Mouse (Mus musculus): ENCODE results near the gene Trpd52l3. TPM values are rescaled to one million over a fixed set of nuclear protein-coding genes. Genes with fewer than 3 reads are reported as not detected.
"Not testable (repeated sequence)": the region's sequence is repeated elsewhere in the genome, so short reads cannot be mapped to it uniquely, and the experiment has no call there.

Gene Trpd52l3
- polyA plus RNA-seq, 1 experiment from 2014 or later: not detected

- no peaks in the 10 kb centered on the region for H3K79me2 ChIP-seq (ENCODE audit: inconsistent target)
- 93% methylated on average over 3 of the region's 3 CpGs for WGBS (ENCODE audit: missing documents)
- H3K4me3 ChIP-seq (ENCODE audit: inconsistent target): no peak overlapping the region
- H3K36me3 ChIP-seq (ENCODE audit: inconsistent target): no peaks in the 10 kb centered on the region
- H3K27ac ChIP-seq: no peak overlapping the region
Measured at GRCm38 (mm10) chr19:30006371-30006770, 2.8 kb downstream of the Trpd52l3 start.

DNA sequence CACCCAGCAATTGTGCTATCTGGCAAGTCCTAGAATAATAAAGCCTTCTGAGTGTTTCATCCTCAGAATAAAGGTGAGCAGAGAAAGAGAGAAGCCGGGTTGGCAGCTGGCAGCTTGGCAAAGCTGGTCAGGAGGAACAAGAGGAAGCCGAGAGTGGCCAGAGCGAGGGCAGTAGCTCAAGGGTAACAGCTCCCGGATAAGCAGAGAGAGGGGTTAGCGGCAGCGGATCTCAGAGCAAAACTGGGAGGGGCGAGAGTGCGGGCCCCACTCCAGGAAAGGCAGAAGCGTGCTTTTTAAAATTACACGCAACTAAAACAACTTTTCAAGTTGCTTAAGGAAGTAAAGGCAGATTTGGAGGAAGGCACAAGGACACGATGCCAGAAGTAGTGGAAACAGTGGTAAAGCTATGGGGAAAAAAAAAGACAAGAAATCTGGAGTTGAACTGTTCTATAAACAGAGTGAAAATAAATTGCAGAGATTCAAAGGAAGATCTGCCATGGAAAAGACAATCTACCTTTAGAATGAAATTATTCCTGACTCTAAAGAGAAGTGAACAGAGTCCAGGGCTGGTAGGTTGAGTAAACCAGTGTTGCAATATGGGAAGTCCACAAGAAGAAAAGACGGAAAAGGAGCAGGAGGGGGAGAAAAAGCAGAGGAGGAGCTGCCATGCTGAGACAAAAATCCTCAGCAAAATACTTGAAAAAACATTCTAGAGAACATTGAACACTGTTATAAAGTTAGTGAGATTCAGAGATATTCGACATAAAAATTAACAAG is 7.1 kb downstream of the Trpd52l3 start:
- WGBS (ENCODE audit: missing documents): 39% methylated on average over 13 of the region's 13 CpGs
- Histone ChIP-seq H3K4me3 (ENCODE audit: inconsistent target) (no peak overlapping the region), H3K27ac (no peak overlapping the region), H3K79me2 (ENCODE audit: inconsistent target) (no peaks in the 10 kb centered on the region), H3K36me3 (ENCODE audit: inconsistent target) (no peaks in the 10 kb centered on the region)

DNA sequence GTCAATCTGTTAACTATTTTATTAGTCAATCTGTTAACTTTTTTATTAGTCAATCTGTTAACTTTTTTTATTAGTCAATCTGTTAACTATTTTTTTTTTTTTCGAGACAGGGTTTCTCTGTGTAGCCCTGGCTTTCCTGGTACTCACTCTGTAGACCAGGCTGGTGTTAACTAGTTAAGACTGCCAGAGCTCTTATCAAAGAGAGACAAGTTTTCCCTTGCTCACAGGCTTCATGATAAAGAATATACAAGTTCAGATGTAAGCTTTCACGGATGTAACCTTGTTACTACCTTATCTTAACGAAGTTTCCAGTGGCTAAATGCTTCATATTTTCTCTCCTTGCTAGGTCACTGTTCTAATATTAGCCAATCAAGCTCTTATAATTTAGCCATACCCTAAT is 10.7 kb downstream of the Trpd52l3 start:
- Histone ChIP-seq H3K27ac (no peak overlapping the region), H3K79me2 (ENCODE audit: inconsistent target) (no peaks in the 10 kb centered on the region), H3K4me3 (ENCODE audit: inconsistent target) (no peak overlapping the region), H3K36me3 (ENCODE audit: inconsistent target) (no peaks in the 10 kb centered on the region)
- WGBS (ENCODE audit: missing documents): 89% methylated on average over 3 of the region's 3 CpGs

DNA sequence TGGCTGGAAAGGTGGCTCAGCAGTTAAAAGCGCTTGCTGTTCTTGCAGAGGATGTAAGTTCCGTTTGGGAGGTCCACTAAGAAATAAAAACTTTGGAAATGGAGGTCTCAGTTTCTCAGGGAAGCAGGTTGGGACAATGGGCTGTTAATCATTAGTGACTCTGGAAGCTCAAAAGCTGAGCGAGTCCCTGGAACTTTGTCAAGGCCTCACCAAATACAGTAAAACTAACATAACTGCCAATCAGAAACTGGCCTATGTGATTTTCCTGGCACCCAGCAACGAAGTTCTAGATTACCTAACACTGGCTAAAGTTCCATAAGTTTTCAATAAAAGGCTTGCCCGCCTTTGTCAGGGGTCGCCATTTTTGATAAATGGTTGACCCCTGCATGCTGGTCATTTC is 12.6 kb downstream of the Trpd52l3 start:
- 92% methylated on average over 6 of the region's 6 CpGs for WGBS (ENCODE audit: missing documents)
- Histone ChIP-seq H3K36me3 (ENCODE audit: inconsistent target) (no peaks in the 10 kb centered on the region), H3K79me2 (ENCODE audit: inconsistent target) (no peaks in the 10 kb centered on the region), H3K27ac (no peak overlapping the region), H3K4me3 (ENCODE audit: inconsistent target) (no peak overlapping the region)

DNA sequence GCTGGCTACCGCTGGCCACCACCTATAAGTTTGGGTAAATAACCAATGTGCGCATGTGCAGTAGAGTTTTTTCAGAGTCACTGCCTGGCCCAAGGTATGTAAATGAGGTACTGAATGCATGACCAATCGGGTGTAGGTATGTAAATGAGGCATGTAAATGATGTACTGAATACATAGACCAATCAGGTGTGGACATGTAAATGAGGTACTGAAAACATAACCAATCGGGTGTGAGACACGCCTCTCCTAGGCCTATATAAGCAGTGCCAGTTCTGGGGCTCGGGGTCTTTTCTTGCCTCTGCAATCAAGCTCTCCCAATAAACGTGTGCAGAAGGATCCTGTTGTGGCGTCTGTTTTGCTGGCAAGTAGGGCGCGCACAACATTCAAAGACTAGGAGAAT is 19.8 kb downstream of the Trpd52l3 start:
- H3K27ac ChIP-seq; H3K36me3 ChIP-seq (ENCODE audit: inconsistent target); H3K79me2 ChIP-seq (ENCODE audit: inconsistent target); H3K4me3 ChIP-seq (ENCODE audit: inconsistent target): not testable (repeated sequence)
- 98% methylated on average over 10 of the region's 10 CpGs for WGBS (ENCODE audit: missing documents)

DNA sequence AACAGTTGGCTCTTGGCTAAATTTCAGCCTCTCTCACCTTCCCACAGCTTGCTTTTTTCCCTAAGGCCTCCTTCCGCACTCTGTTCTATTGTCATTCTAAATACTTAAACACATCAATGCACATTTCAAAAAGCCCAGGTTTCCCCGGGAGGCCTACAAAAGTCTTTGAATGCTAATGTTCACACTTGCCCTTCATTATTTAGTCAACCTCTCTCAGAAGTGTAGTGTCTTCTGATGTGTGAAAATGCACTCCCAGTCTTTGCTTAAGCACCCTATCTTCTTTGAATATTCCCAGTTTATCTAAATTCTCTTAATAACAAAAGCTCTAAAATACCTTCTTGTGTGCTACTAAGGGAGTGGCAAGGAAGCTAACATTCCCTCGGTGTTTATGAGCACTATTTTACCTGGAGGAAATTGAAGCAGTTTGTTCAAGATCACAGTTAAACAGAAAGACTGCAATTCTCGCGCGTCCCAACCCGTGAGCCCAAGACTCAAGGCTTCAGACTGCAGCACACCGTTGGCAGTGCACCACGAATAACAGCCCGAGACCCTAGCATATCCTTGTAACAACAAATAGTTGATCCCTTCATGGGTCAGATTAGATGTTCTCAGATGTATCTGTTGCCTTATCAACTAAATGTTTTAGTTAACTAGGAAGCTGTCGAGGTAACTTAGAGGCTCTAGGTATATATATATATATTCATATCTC is 25.6 kb downstream of the Trpd52l3 start:
- Histone ChIP-seq H3K79me2 (ENCODE audit: inconsistent target) (peaks cover 33% of the 10 kb centered on the region), H3K4me3 (ENCODE audit: inconsistent target) (no peak overlapping the region), H3K27ac (no peak overlapping the region), H3K36me3 (ENCODE audit: inconsistent target) (no peaks in the 10 kb centered on the region)
- WGBS (ENCODE audit: missing documents): 89% methylated on average over 11 of the region's 11 CpGs

GRCm38 (mm10) chr19:30029894-30030635 is 26.5 kb downstream of the Trpd52l3 start, which contains the start of gene Uhrf2:
Gene Uhrf2 (plus strand): TSS chr19:30030513.
- WGBS (ENCODE audit: missing documents): 8% methylated on average over 72 of the region's 74 CpGs
- Histone ChIP-seq H3K27ac (peak within 1 kb of the TSS; percentile 76), H3K4me3 (ENCODE audit: inconsistent target) (peak within 1 kb of the TSS; percentile 77), H3K79me2 (ENCODE audit: inconsistent target) (peaks cover 42% of the 10 kb centered on the region), H3K36me3 (ENCODE audit: inconsistent target) (no peaks in the 10 kb centered on the region)

DNA sequence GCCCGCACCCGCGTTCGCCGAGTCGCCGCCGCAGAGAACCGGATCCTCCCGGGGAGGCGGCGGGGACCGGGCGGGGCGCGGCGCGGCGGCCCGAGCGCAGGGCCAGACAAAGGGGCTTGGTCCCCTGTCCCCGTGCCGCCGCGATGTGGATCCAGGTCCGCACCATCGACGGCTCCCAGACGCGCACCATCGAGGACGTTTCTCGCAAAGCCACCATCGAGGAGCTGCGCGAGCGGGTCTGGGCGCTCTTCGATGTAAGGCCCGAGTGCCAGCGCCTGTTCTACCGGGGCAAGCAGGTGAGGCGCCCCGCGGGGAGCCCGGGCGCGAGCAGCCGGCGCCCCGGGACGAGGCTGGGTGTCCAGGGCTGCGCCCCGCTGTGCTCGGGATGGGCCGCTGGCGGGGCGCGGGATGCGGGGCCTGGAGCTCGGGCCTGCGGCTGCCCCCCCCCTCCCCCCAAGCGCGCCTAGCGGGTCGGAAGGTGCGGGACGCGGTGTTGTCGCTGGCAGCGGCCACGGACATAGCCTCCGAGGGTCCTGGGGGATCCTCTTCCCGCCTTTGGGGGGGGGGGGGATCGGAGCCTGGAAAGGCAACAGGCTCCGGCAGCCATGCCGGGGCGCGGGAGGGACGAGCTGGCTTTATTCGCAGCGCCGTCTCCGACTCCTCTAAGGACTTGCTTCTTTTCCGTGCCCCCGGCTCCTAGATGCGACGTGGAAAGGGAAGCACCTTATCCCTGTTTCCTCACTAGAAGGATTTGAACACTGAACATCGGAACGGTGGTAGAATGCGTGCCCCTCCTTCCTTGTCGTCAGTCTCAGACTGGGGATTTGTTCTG is 27.3 kb downstream of the Trpd52l3 start:
- Histone ChIP-seq H3K4me3 (ENCODE audit: inconsistent target) (peak overlapping the region; percentile 77), H3K79me2 (ENCODE audit: inconsistent target) (peaks cover 50% of the 10 kb centered on the region), H3K27ac (peak overlapping the region; percentile 76), H3K36me3 (ENCODE audit: inconsistent target) (no peaks in the 10 kb centered on the region)
- under 1% methylated on average over 88 of the region's 92 CpGs for WGBS (ENCODE audit: missing documents)

- peak overlapping the region; percentile 77 for H3K4me3 ChIP-seq (ENCODE audit: inconsistent target)
- H3K79me2 ChIP-seq (ENCODE audit: inconsistent target): peaks cover 56% of the 10 kb centered on the region
- H3K27ac ChIP-seq: peak overlapping the region; percentile 76
- WGBS (ENCODE audit: missing documents): under 1% methylated on average over 7 of the region's 7 CpGs
- H3K36me3 ChIP-seq (ENCODE audit: inconsistent target): no peaks in the 10 kb centered on the region
Measured at GRCm38 (mm10) chr19:30031468-30031931, 27.9 kb downstream of the Trpd52l3 start.

DNA sequence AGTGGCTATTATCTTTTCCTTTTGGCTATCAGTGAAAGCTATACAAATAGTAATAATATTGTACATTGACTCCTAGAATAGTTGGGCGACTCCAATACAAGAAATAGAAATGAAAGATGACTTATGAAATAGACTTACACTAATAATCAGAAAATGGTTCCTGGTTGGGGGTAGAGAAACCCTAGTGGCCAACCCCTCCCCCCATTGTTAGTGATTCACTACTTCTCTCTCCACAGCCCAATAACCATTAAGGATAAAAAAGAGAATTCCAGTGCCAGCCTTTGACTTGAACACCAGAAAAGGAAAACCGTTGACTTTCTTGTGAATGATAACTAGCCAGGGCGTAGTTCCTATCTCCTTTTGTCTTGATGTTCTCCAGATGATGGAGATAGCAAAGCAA is 28.6 kb downstream of the Trpd52l3 start:
- Histone ChIP-seq H3K79me2 (ENCODE audit: inconsistent target) (peaks cover 63% of the 10 kb centered on the region), H3K27ac (peak overlapping the region; percentile 76), H3K36me3 (ENCODE audit: inconsistent target) (no peaks in the 10 kb centered on the region), H3K4me3 (ENCODE audit: inconsistent target) (peak overlapping the region; percentile 77)
- 61% methylated on average over 3 of the region's 3 CpGs for WGBS (ENCODE audit: missing documents)

- Histone ChIP-seq H3K79me2 (ENCODE audit: inconsistent target) (peaks cover 95% of the 10 kb centered on the region), H3K36me3 (ENCODE audit: inconsistent target) (no peaks in the 10 kb centered on the region), H3K27ac (no peak overlapping the region), H3K4me3 (ENCODE audit: inconsistent target) (no peak overlapping the region)
- 76% methylated on average over 2 of the region's 3 CpGs for WGBS (ENCODE audit: missing documents)
Measured at GRCm38 (mm10) chr19:30035361-30035760, 31.8 kb downstream of the Trpd52l3 start.

- 96% methylated on average over 2 of the region's 2 CpGs for WGBS (ENCODE audit: missing documents)
- Histone ChIP-seq H3K79me2 (ENCODE audit: inconsistent target) (peaks cover 100% of the 10 kb centered on the region), H3K27ac (no peak overlapping the region), H3K4me3 (ENCODE audit: inconsistent target) (no peak overlapping the region), H3K36me3 (ENCODE audit: inconsistent target) (peaks cover 48% of the 10 kb centered on the region; the same call in 1 of the 2 replicates)
Measured at GRCm38 (mm10) chr19:30043691-30044090, 40.1 kb downstream of the Trpd52l3 start.

DNA sequence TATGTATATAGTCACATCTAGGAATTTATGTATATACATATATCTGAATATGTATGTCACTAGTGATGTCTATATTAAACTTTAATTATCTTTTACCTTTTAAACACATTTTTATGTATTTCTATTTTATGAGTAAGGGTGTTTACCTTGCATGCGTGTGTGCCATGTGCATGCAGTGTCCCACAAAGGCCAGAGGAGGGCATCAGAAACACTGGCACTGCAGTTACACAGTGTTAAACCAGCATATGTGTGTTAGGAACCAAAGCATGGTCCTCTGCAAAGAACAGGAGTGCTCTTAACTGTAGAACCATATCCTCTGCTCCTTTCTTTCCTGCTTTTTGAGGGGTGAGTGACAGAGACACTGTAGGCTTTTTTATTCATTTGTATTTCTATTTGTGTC is 41.0 kb downstream of the Trpd52l3 start:
- Histone ChIP-seq H3K79me2 (ENCODE audit: inconsistent target) (peaks cover 100% of the 10 kb centered on the region), H3K4me3 (ENCODE audit: inconsistent target) (no peak overlapping the region), H3K27ac (no peak overlapping the region), H3K36me3 (ENCODE audit: inconsistent target) (peaks cover 48% of the 10 kb centered on the region; the same call in 1 of the 2 replicates)
- 83% methylated on average over 1 of the region's 1 CpGs for WGBS (ENCODE audit: missing documents)

GRCm38 (mm10) chr19:30045857-30046256 is 42.3 kb downstream of the Trpd52l3 start:
- Histone ChIP-seq H3K4me3 (ENCODE audit: inconsistent target) (no peak overlapping the region), H3K79me2 (ENCODE audit: inconsistent target) (peaks cover 100% of the 10 kb centered on the region), H3K36me3 (ENCODE audit: inconsistent target) (peaks cover 48% of the 10 kb centered on the region; the same call in 1 of the 2 replicates), H3K27ac (no peak overlapping the region)
- 92% methylated on average over 1 of the region's 1 CpGs for WGBS (ENCODE audit: missing documents)

Data from macrophage (primary cell).